Mouse (Mus musculus) ES-E14 (cell line): ENCODE results near the gene Dctd.

Experiments
- MAFK ChIP-seq: IDR thresholded peaks from 2 replicates; pipeline ENCODE4 v1.6.1; 2014; ENCODE audit warnings: mild to moderate bottlenecking, low read depth, low read length, inconsistent platforms; ENCODE audit not compliant: insufficient read depth
- ZC3H11A ChIP-seq: IDR thresholded peaks from 2 replicates; pipeline ENCODE4 v1.6.1; 2012; ENCODE audit warnings: low read depth, mild to moderate bottlenecking, inconsistent platforms, low read length, borderline replicate concordance

GRCm38 (mm10) chr8:48199171-48199570 lies 100.3 kb downstream of the Dctd start:
- no peak for TF ChIP-seq ZC3H11A
- no peak for TF ChIP-seq MAFK
